Mouse (Mus musculus) embryo, embryonic 11.5 days (tissue): ENCODE measurements around the gene Wdfy3.

ENCODE experiments used
- DNase-seq: peaks from one replicate; pipeline ENCODE4 v3.0.0-alpha.2; 2012; ENCODE audit warnings: low read depth, low spot score

Wdfy3 gene

GRCm38 (mm10) chr5:101833875-101834274 is 235.8 kb downstream of the Wdfy3 start:
- no peak for DNase-seq

GRCm38 (mm10) chr5:101832991-101833390 is 236.7 kb downstream of the Wdfy3 start:
- no peak for DNase-seq

- no peak for DNase-seq
Measured at GRCm38 (mm10) chr5:101832042-101832441, 237.7 kb downstream of the Wdfy3 start.

GRCm38 (mm10) chr5:101830180-101830579 is 239.5 kb downstream of the Wdfy3 start:
- no peak for DNase-seq

GRCm38 (mm10) chr5:101828932-101829331 is 240.8 kb downstream of the Wdfy3 start:
- DNase-seq, result no peak

- DNase-seq, result no peak
Measured at GRCm38 (mm10) chr5:101827477-101827876, 242.2 kb downstream of the Wdfy3 start.

- DNase-seq, result peak; percentile 46
Measured at GRCm38 (mm10) chr5:101826531-101826970, 243.2 kb downstream of the Wdfy3 start.

- no peak for DNase-seq
Measured at GRCm38 (mm10) chr5:101825111-101825911, 244.4 kb downstream of the Wdfy3 start.

GRCm38 (mm10) chr5:101822311-101822670 is 247.4 kb downstream of the Wdfy3 start:
- DNase-seq, result no peak

GRCm38 (mm10) chr5:101821491-101822310 is 248.0 kb downstream of the Wdfy3 start:
- DNase-seq, result no peak

GRCm38 (mm10) chr5:101821052-101821451 is 248.7 kb downstream of the Wdfy3 start:
- no peak for DNase-seq

- DNase-seq, result no peak
Measured at GRCm38 (mm10) chr5:101819844-101820243, 249.9 kb downstream of the Wdfy3 start.

GRCm38 (mm10) chr5:101819216-101819615 is 250.5 kb downstream of the Wdfy3 start:
- no peak for DNase-seq

GRCm38 (mm10) chr5:101816822-101817221 is 252.9 kb downstream of the Wdfy3 start:
- no peak for DNase-seq

GRCm38 (mm10) chr5:101811296-101812169 is 258.2 kb downstream of the Wdfy3 start:
- DNase-seq, result no peak

GRCm38 (mm10) chr5:101802358-101803022 is 267.2 kb downstream of the Wdfy3 start:
- DNase-seq, result no peak

GRCm38 (mm10) chr5:101801891-101802290 is 267.8 kb downstream of the Wdfy3 start:
- DNase-seq, result no peak

- no peak for DNase-seq
Measured at GRCm38 (mm10) chr5:101792665-101793064, 277.1 kb downstream of the Wdfy3 start.

- no peak for DNase-seq
Measured at GRCm38 (mm10) chr5:101790560-101790959, 279.2 kb downstream of the Wdfy3 start.

- DNase-seq, result no peak
Measured at GRCm38 (mm10) chr5:101789770-101790169, 280.0 kb downstream of the Wdfy3 start.
